Mouse (Mus musculus): ENCODE results near the gene Spock3.

- TF ChIP-seq CTCF (IDR thresholded peaks at IDR 0.05; ENCODE audit: insufficient read depth, low read depth, low read length) (no peak), POLR2A (IDR thresholded peaks at IDR 0.05; ENCODE audit: insufficient read depth, low read depth, low read length) (no peak)
Observed at GRCm38 (mm10) chr8:62962608-62963007, 11.8 kb downstream of the Spock3 start.
